Mouse (Mus musculus) CH12.LX (cell line): ENCODE data around the gene Olfr1395.

Experiments used
- UBTF ChIP-seq: IDR thresholded peaks from 2 replicates; pipeline ENCODE4 v1.6.1; 2012; ENCODE audit warnings: low read depth, mild to moderate bottlenecking, inconsistent platforms, low read length, improper control_type of control experiment, moderate library complexity
- USF1 ChIP-seq: IDR thresholded peaks from 2 replicates; pipeline ENCODE4 v1.6.1; 2014; ENCODE audit warnings: low read depth, mild to moderate bottlenecking, inconsistent platforms, low read length, improper control_type of control experiment
- ZNF384 ChIP-seq: IDR thresholded peaks from 2 replicates; pipeline ENCODE4 v1.6.1; 2012; ENCODE audit warnings: low read depth, low read length, improper control_type of control experiment, inconsistent platforms

GRCm38 (mm10) chr11:49093861-49094660, 48.0 kb upstream of the Olfr1395 start:
- no peak for TF ChIP-seq UBTF
- TF ChIP-seq ZNF384 = no peak
- no peak for TF ChIP-seq USF1
